Mouse (Mus musculus) olfactory bulb, adult 2 months (tissue): Measurements from ENCODE around the gene Tmem141.

ENCODE experiments used
- CTCF ChIP-seq: fragments of 200-500 bp; IDR thresholded peaks from 2 replicates; pipeline ENCODE4 v1.5.1; 2012; ENCODE audit warnings: low read depth, mild to moderate bottlenecking, low read length, moderate library complexity; ENCODE audit not compliant: insufficient read depth
- POLR2A ChIP-seq: fragments of 200-500 bp; IDR thresholded peaks from 2 replicates; pipeline ENCODE4 v1.6.1; 2012; ENCODE audit warnings: mild to moderate bottlenecking, low read depth, low read length, moderate library complexity; ENCODE audit not compliant: insufficient read depth

GRCm38 (mm10) chr2:25582466-25583119, 39.2 kb downstream of the Tmem141 start:
- TF ChIP-seq POLR2A: no peak
- no peak for TF ChIP-seq CTCF
